Comparison of ENCODE assay signal across 14 mouse cellular contexts in the genomic region with DNA sequence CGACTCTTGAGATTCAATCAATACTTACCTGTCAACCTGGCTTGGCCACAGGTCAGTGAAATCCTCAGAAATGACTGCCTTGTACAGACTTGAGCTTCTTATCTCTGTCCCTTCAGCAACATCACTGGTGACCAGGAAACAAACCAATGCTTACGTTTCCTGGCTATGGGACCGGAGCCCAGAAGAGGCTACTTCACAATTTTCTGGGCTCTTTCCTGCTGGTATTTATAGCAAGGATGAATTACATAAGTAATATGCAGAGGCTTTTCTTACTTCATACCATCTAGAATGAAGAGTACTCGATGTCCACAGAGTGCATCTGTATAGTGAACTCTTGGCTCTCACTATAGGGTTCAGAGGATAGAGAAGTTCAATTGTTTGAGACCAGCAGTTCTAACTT.
DNase-seq lines count a peak whose midpoint lies in the region; ATAC-seq and TF ChIP-seq lines count a peak whose summit lies in the region.
"Had no signal": no experiment of that assay in that cellular context is flagged by ENCODE, and none has a peak within 500 bp of the region (broad histone marks: within the 10 kb centered on the region; RNA-seq: fewer than 3 reads in every experiment).

No protein-coding gene starts in this region.

- no peak for TF ChIP-seq CTCF in kidney, adult 2 months (conservative IDR thresholded peaks at IDR 0.05; ENCODE audit: insufficient read depth, insufficient read length, low read depth, low read length)
- no peak for TF ChIP-seq CTCF in cortical plate, adult 2 months (IDR thresholded peaks at IDR 0.05; ENCODE audit: extremely low read depth, insufficient read depth, low read length)
- TF ChIP-seq CTCF in lung, postnatal 0 days (IDR thresholded peaks at IDR 0.05) = no peak

- no peaks in the 10 kb centered on the region for H3K27me3 ChIP-seq in kidney, adult 2 months (replicated peaks; ENCODE audit: control insufficient read depth, insufficient read depth, low read length)
- no peaks in the 10 kb centered on the region for H3K27me3 ChIP-seq in lung, postnatal 0 days (replicated peaks; ENCODE audit: insufficient read depth, low read length)
- H3K27me3 ChIP-seq: lung, embryonic 15.5 days had no signal

- no peak overlapping the region for H3K4me3 ChIP-seq in kidney, adult 2 months (ENCODE audit: insufficient read depth, low read depth, low read length)
- H3K4me3 ChIP-seq in cortical plate, adult 2 months (ENCODE audit: insufficient read depth, low read length) = no peak overlapping the region
- H3K4me3 ChIP-seq in lung, postnatal 0 days (ENCODE audit: low read depth, low read length) = no peak overlapping the region
- H3K4me3 ChIP-seq: hindbrain, embryonic 10.5 days; lung, embryonic 15.5 days had no signal

- WGBS in kidney, adult 2 months = 60% methylated on average over 4 of the region's 4 CpGs
- 12% methylated on average over 4 of the region's 4 CpGs for WGBS in lung, postnatal 0 days

- no peak for TF ChIP-seq POLR2A in kidney, adult 2 months (IDR thresholded peaks at IDR 0.05; ENCODE audit: low read depth, low read length)
- no peak for TF ChIP-seq POLR2A in cortical plate, adult 2 months (IDR thresholded peaks at IDR 0.05; ENCODE audit: extremely low read depth, insufficient read depth, low read length)

- peak; percentile 50 for DNase-seq in kidney, adult 2 months
- DNase-seq in kidney, adult 18-20 months = no peak
- peak; percentile 75 for DNase-seq in brain, adult 2 months (ENCODE audit: low read depth, low spot score)
- DNase-seq in lung, postnatal 0 days (ENCODE audit: low spot score) = peak; percentile 85
- no peak for DNase-seq in natural killer cell, adult 2 months (ENCODE audit: low spot score in 2 of 2)
- no peak for DNase-seq in T-cell, adult 2 months (ENCODE audit: low spot score)
- DNase-seq: adrenal gland, postnatal 25 days; cerebellum, adult 8-10 months; kidney, adult 8-10 months; left cerebral cortex, postnatal 4 days; right cerebral cortex, postnatal 4 days had no signal

- H3K27ac ChIP-seq in kidney, adult 2 months (ENCODE audit: insufficient read depth, low read depth, low read length) = no peak overlapping the region
- H3K27ac ChIP-seq in cortical plate, adult 2 months (ENCODE audit: insufficient read depth, low read length) = peak overlapping the region; percentile 17; the same call in 1 of the 2 replicates
- H3K27ac ChIP-seq in lung, postnatal 0 days (ENCODE audit: low read length) = peak overlapping the region; percentile 28; the same call in 1 of the 2 replicates
- H3K27ac ChIP-seq: hindbrain, embryonic 10.5 days; lung, embryonic 15.5 days had no signal

- 0 out of 2 replicates have a peak, but pooled peaks cover 1% of the 10 kb centered on the region for H3K36me3 ChIP-seq in kidney, adult 2 months (ENCODE audit: control insufficient read depth, insufficient read depth, low read length)
- H3K36me3 ChIP-seq in lung, postnatal 0 days (ENCODE audit: insufficient read depth, low read length) = peaks cover 6% of the 10 kb centered on the region; the same call in 1 of the 2 replicates

- peak; percentile 78 for TF ChIP-seq EP300 in lung, postnatal 0 days (IDR thresholded peaks at IDR 0.05)

- H3K4me1 ChIP-seq in kidney, adult 2 months (ENCODE audit: control insufficient read depth, insufficient read depth, low read length) = no peaks in the 10 kb centered on the region
- H3K4me1 ChIP-seq in cortical plate, adult 2 months (ENCODE audit: control insufficient read depth, insufficient read depth, low read length) = peaks cover 13% of the 10 kb centered on the region; the same call in 1 of the 2 replicates
- H3K4me1 ChIP-seq in lung, postnatal 0 days (ENCODE audit: insufficient read depth, low read depth, low read length) = peaks cover 10% of the 10 kb centered on the region

- H3K9ac ChIP-seq in lung, postnatal 0 days (replicated peaks; ENCODE audit: low read depth) = no peak overlapping the region
- H3K9ac ChIP-seq: lung, embryonic 15.5 days had no signal

- H3K4me2 ChIP-seq in lung, postnatal 0 days (replicated peaks; ENCODE audit: low read depth, low read length) = no peak overlapping the region
- H3K4me2 ChIP-seq: lung, embryonic 15.5 days had no signal

- H3K9me3 ChIP-seq in lung, postnatal 0 days (ENCODE audit: low read length) = no peaks in the 10 kb centered on the region
- H3K9me3 ChIP-seq: lung, embryonic 15.5 days had no signal

- peak; percentile 65 for ATAC-seq in lung, postnatal 0 days

Comparison
In these comparisons a context has a peak if more than half of its experiments do, and no peak if none do; other contexts are left out.
1. DNase-seq: peak in kidney, adult 2 months (single experiment), brain, adult 2 months (single experiment) and lung, postnatal 0 days (single experiment); none in kidney, adult 18-20 months (single experiment), natural killer cell, adult 2 months (0 of 2) and T-cell, adult 2 months (single experiment).